Mouse (Mus musculus): ENCODE results near the gene Ints1. TPM values are rescaled to one million over a fixed set of nuclear protein-coding genes. Genes with fewer than 3 reads are reported as not detected.

The Ints1 gene
- total and polyA plus RNA-seq, 3 experiments, result 35.1 to 40.9 (median 40.2) TPM

DNA sequence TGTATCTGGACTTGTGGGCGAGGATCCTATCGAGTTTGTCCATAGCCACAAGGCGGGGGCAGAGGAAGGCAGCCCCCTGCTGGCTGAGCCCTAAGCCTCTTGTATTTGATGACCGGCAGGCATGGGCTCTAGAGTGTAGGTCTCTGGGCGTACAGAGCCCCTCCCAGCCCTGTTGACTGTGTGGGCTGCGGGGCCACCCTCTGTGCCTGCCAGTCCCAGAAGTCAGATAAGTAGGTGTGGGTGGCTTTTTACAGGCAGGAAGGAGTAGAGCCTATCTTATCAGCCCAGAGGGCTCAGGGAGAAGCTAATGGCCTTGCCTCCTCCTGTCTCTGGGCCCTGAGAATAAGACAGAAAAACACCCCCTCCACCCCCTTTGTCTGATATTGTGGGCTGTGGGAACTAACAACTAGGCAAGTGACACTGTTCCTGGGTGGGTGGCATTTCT, 28.7 kb upstream of the Ints1 start:
- 6% methylated on average over 6 of the region's 6 CpGs for WGBS
- no peaks in the 10 kb centered on the region for H3K4me1 ChIP-seq (ENCODE audit: control insufficient read depth, insufficient read depth, low read length)
- intact Hi-C loops (cut with DNase I), result no loop called here

DNA sequence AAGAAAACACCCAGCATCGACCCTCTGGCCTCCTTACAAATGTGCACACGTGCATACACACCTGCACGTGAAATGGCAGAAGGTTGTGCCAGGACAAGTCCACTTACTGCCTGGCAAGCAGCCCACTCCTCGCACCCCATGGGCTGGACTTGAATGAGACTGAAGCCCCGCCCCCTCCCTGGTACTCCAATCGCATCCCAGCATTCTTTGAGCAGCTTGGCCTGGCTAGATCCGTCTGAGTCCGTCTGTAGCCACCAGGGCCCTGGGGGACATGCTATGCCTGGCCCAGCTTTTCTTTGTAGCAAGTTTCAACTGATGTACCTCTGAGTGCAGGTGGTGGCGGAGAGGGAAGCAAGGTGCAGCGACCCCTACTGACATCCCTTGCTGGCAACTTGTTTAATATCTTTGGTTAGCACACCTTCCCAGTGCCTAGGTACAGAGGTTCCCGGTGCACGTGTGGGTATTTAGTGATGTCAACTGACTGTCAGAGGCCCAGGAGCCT, 28.2 kb upstream of the Ints1 start:
- H3K4me3 ChIP-seq, result no peak overlapping the region
- peak; percentile 63 for TF ChIP-seq CTCF (IDR thresholded peaks at IDR 0.05)
- no peak for TF ChIP-seq POLR2A (IDR thresholded peaks at IDR 0.05; ENCODE audit: insufficient read depth, low read depth, low read length)
- no peak for TF ChIP-seq EP300 (IDR thresholded peaks at IDR 0.05; ENCODE audit: insufficient read depth, low read depth, low read length)
- H3K79me2 ChIP-seq (replicated peaks; ENCODE audit: control insufficient read depth, insufficient read depth, low read length), result peaks cover 3% of the 10 kb centered on the region; the same call in 1 of the 2 replicates
- H3K27ac ChIP-seq, result no peak overlapping the region
- intact Hi-C loops (cut with DNase I), result loop anchor here (2.0 kb wide), 1 partner anchor 23 kb away; no protein-coding TSS in a partner anchor
- no peaks in the 10 kb centered on the region for H3K27me3 ChIP-seq (ENCODE audit: control insufficient read depth, insufficient read depth, low read length)
- no peaks in the 10 kb centered on the region for H3K36me3 ChIP-seq (ENCODE audit: control insufficient read depth, insufficient read depth, low read length)
- H3K4me1 ChIP-seq (ENCODE audit: control insufficient read depth, insufficient read depth, low read length), result peaks cover under 1% of the 10 kb centered on the region
- no peak overlapping the region for H3K9ac ChIP-seq (ENCODE audit: low read depth, low read length)
- DNase-seq, result peak; percentile 48 to 54
- 10% methylated on average over 12 of the region's 12 CpGs for WGBS

More for the DNA sequence above, 28.7 kb upstream of the Ints1 start:
- no peak overlapping the region for H3K4me3 ChIP-seq
- H3K27me3 ChIP-seq (ENCODE audit: control insufficient read depth, insufficient read depth, low read length), result no peaks in the 10 kb centered on the region
- TF ChIP-seq CTCF (IDR thresholded peaks at IDR 0.05) (peak; percentile 26; the same call in 1 of the 2 replicates), POLR2A (IDR thresholded peaks at IDR 0.05; ENCODE audit: insufficient read depth, low read depth, low read length) (no peak), EP300 (IDR thresholded peaks at IDR 0.05; ENCODE audit: insufficient read depth, low read depth, low read length) (no peak)
- H3K9ac ChIP-seq (ENCODE audit: low read depth, low read length), result no peak overlapping the region
- H3K79me2 ChIP-seq (replicated peaks; ENCODE audit: control insufficient read depth, insufficient read depth, low read length), result 0 out of 2 replicates have a peak, but pooled peaks cover 3% of the 10 kb centered on the region
- no peak overlapping the region; the same call in 1 of the 2 replicates for H3K27ac ChIP-seq
- H3K36me3 ChIP-seq (ENCODE audit: control insufficient read depth, insufficient read depth, low read length), result no peaks in the 10 kb centered on the region
- no peak for DNase-seq

DNA sequence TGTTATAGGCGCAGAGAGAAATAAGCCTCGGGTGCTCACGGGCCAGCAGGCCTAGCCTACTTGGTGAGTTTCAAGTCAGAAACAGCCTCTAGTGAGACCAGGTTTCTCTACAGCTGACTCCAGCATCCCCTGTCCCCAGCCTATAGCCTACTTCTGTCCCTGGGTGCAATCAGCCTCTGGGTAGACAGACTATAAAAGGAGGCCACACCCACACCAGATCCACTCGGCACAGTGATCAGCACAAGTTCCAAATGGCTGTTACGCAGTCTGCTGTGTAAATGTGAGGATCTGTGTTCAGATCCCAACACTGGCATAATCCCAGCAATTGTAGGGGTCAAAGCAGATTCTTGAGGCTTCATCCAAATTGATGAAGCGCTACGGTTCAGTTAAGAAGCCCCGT, 27.7 kb upstream of the Ints1 start:
- no peak overlapping the region for H3K9ac ChIP-seq (ENCODE audit: low read depth, low read length)
- H3K4me3 ChIP-seq, result no peak overlapping the region
- H3K4me1 ChIP-seq (ENCODE audit: control insufficient read depth, insufficient read depth, low read length), result peaks cover 4% of the 10 kb centered on the region
- peaks cover 3% of the 10 kb centered on the region; the same call in 1 of the 2 replicates for H3K79me2 ChIP-seq (replicated peaks; ENCODE audit: control insufficient read depth, insufficient read depth, low read length)
- no peaks in the 10 kb centered on the region for H3K27me3 ChIP-seq (ENCODE audit: control insufficient read depth, insufficient read depth, low read length)
- DNase-seq, result no peak
- WGBS, result 75% methylated on average over 8 of the region's 8 CpGs
- no peak overlapping the region for H3K27ac ChIP-seq
- no peaks in the 10 kb centered on the region for H3K36me3 ChIP-seq (ENCODE audit: control insufficient read depth, insufficient read depth, low read length)
- TF ChIP-seq EP300 (IDR thresholded peaks at IDR 0.05; ENCODE audit: insufficient read depth, low read depth, low read length) (no peak), CTCF (IDR thresholded peaks at IDR 0.05) (no peak), POLR2A (IDR thresholded peaks at IDR 0.05; ENCODE audit: insufficient read depth, low read depth, low read length) (no peak)
- intact Hi-C loops (cut with DNase I), result loop anchor here (2.0 kb wide), 1 partner anchor 22 kb away; no protein-coding TSS in a partner anchor

DNA sequence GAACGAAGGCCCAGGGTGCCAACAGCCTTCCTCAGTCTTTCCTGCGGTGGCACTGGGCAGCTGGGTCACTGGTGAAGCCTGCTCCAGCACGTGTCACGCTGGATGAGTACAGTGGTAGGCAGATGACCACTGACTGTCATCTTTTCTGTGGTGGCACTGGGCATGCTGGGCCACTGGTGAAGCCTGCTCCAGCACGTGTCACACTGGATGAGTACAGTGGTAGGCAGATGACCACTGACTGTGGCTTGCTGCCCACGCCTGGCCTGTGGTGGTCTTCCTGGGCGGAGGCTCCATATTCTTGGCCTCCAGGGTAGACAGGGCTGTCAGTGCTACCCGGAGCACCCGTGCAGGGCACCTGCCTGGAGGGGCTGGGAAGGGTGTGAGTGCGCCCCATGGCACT, 26.4 kb upstream of the Ints1 start:
- intact Hi-C loops (cut with DNase I), result loop anchor here (2.0 kb wide), 1 partner anchor 21 kb away; no protein-coding TSS in a partner anchor
- peaks cover 3% of the 10 kb centered on the region; the same call in 1 of the 2 replicates for H3K79me2 ChIP-seq (replicated peaks; ENCODE audit: control insufficient read depth, insufficient read depth, low read length)
- H3K4me3 ChIP-seq, result no peak overlapping the region
- H3K4me1 ChIP-seq (ENCODE audit: control insufficient read depth, insufficient read depth, low read length), result peaks cover 13% of the 10 kb centered on the region
- no peak overlapping the region for H3K27ac ChIP-seq
- 88% methylated on average over 10 of the region's 10 CpGs for WGBS
- no peaks in the 10 kb centered on the region for H3K27me3 ChIP-seq (ENCODE audit: control insufficient read depth, insufficient read depth, low read length)
- no peaks in the 10 kb centered on the region for H3K36me3 ChIP-seq (ENCODE audit: control insufficient read depth, insufficient read depth, low read length)
- H3K9ac ChIP-seq (ENCODE audit: low read depth, low read length), result no peak overlapping the region
- DNase-seq, result no peak
- TF ChIP-seq EP300 (IDR thresholded peaks at IDR 0.05; ENCODE audit: insufficient read depth, low read depth, low read length) (no peak), POLR2A (IDR thresholded peaks at IDR 0.05; ENCODE audit: insufficient read depth, low read depth, low read length) (no peak), CTCF (IDR thresholded peaks at IDR 0.05) (no peak)

DNA sequence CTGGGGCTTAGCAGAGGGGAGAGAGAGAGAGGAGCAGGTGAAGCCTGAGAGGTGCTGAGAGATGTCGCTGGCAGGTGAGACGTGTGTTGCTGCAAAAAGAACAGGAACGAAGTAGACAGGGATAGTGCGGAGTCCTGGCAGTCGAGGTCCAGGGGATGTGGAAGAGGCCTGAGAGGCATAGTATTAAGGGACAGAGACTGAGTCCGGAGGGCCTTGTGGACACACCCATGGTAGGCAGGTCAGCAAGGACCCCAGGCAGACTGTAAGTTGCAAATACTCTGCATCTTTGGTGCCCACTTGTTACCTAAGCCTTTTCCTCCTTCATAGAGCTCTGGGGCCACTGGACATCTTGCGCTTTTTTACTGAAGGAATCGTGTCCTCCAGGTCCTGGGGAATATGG, 25.8 kb upstream of the Ints1 start:
- Histone ChIP-seq H3K36me3 (ENCODE audit: control insufficient read depth, insufficient read depth, low read length) (no peaks in the 10 kb centered on the region; the same call in 1 of the 2 replicates), H3K4me1 (ENCODE audit: control insufficient read depth, insufficient read depth, low read length) (peaks cover 16% of the 10 kb centered on the region), H3K9ac (ENCODE audit: low read depth, low read length) (no peak overlapping the region), H3K4me3 (no peak overlapping the region), H3K27ac (no peak overlapping the region), H3K27me3 (ENCODE audit: control insufficient read depth, insufficient read depth, low read length) (no peaks in the 10 kb centered on the region), H3K79me2 (replicated peaks; ENCODE audit: control insufficient read depth, insufficient read depth, low read length) (peaks cover 3% of the 10 kb centered on the region; the same call in 1 of the 2 replicates)
- 92% methylated on average over 8 of the region's 8 CpGs for WGBS
- no peak for DNase-seq
- TF ChIP-seq CTCF (IDR thresholded peaks at IDR 0.05) (no peak), POLR2A (IDR thresholded peaks at IDR 0.05; ENCODE audit: insufficient read depth, low read depth, low read length) (no peak), EP300 (IDR thresholded peaks at IDR 0.05; ENCODE audit: insufficient read depth, low read depth, low read length) (no peak)
- intact Hi-C loops (cut with DNase I), result no loop called here
